Mouse (Mus musculus): ENCODE data around the gene Olfr746. TPM values are rescaled to one million over a fixed set of nuclear protein-coding genes. Genes with fewer than 3 reads are reported as not detected.

Olfr746 gene
- not detected for total RNA-seq (2022)

- DNase-seq (ENCODE audit: low spot score in 2 of 2): no peak
These were observed at the start of gene Olfr746 for GRCm38 (mm10) chr14:50646783-50647182. Gene Olfr746, plus strand, starts transcription at chr14:50647083.

- no peak for DNase-seq (ENCODE audit: low spot score in 2 of 2)
These were observed 32.3 kb upstream of the Olfr746 start, which contains the start of gene Olfr744 for GRCm38 (mm10) chr14:50614579-50614978. Gene Olfr744, plus strand, starts transcription at chr14:50614879.

DNA sequence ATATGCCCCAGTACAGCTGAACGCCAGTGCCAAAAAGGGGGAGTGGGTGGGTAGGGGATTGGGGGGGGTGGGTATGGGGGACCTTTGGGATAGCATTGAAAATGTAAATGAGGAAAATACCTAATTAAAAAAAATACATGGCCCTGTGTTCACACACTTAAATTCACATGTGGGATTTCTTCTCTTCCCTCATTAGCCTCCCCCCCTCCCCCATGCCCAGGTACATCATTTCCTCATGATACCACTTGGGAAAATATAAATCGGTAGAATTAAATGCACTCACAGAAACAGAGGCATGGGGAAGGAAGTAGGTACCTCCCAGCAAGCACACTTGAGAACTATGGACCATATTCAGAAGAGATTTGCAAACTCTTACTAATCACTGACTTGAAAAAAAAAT, 7.8 kb upstream of the Olfr746 start, which contains the start of gene Olfr745:
Olfr745 (plus strand) TSS at position 301 of the 400 bp plus-strand sequence.
- DNase-seq (ENCODE audit: low spot score in 2 of 2): no peak

DNA sequence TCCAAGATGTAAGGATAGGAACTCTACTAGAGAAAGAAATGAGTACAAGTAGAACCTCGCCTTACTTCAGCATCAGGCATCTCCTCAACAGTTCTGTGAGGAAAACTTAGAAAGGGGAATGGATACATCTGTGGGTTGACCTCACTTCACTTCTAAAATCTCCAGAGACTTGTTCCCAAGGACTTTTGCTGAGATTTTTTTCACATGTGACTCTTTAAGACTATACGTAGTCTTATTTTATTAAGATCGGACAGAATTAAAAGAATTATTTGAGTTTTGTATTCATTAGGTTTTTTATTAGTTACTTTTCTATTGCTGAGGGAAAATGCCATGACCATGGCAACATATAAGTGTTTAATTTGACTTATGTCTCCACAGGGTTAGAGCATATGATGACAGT, 46.2 kb downstream of the Olfr746 start, which contains the start of gene Olfr747:
Olfr747 (minus strand) TSS at position 101 of the 400 bp plus-strand sequence.
- no peak for DNase-seq (ENCODE audit: low spot score in 2 of 2)

Other genes with a start within 250 kb of the Olfr746 start
- gene Olfr738, start 239.5 kb upstream of the Olfr746 start, total RNA-seq (2022): not detected
- not detected for gene Olfr739, start 228.5 kb upstream of the Olfr746 start, total RNA-seq (2022)
- gene Olfr740, start 201.5 kb upstream of the Olfr746 start, total RNA-seq (2022): not detected
- not detected for gene Olfr741, start 174.3 kb upstream of the Olfr746 start, total RNA-seq (2022)
- not detected for gene Olfr742, start 143.5 kb upstream of the Olfr746 start, total RNA-seq (2022)
- not detected for gene Olfr743, start 125.2 kb upstream of the Olfr746 start, total RNA-seq (2022)
- not detected for gene Olfr744, start 32.2 kb upstream of the Olfr746 start, total RNA-seq (2022)
- not detected for gene Olfr745, start 7.7 kb upstream of the Olfr746 start, total RNA-seq (2022)
- not detected for gene Olfr747, start 46.1 kb downstream of the Olfr746 start, total RNA-seq (2022)
- not detected for gene Olfr748, start 60.3 kb downstream of the Olfr746 start, total RNA-seq (2022)
- not detected for gene Olfr749, start 98.0 kb downstream of the Olfr746 start, total RNA-seq (2022)
- gene Ttc5, start 138.4 kb downstream of the Olfr746 start, total RNA-seq (2022): 1 to 10 TPM; 3.7 to 6.8 (median 5.7) TPM
- gene Ccnb1ip1, start 160.6 kb downstream of the Olfr746 start, total RNA-seq (2022): not detected
- 10 to 100 TPM in 1 of 4 experiments, 1 to 10 TPM in 3; 7.9 to 10.2 (median 8.3) TPM for gene Parp2, start 160.8 kb downstream of the Olfr746 start, total RNA-seq (2022)
- gene Tep1, start 223.5 kb downstream of the Olfr746 start, total RNA-seq (2022): 1 to 10 TPM; 7.2 to 9.4 (median 8.4) TPM